Mouse (Mus musculus): ENCODE measurements around the gene Gm48552. TPM values are rescaled to one million over a fixed set of nuclear protein-coding genes. Genes with fewer than 3 reads are reported as not detected.

The Gm48552 gene
- total and polyA plus RNA-seq, 3 experiments, result 0.88 to 1.2 TPM; not detected in 1

DNA sequence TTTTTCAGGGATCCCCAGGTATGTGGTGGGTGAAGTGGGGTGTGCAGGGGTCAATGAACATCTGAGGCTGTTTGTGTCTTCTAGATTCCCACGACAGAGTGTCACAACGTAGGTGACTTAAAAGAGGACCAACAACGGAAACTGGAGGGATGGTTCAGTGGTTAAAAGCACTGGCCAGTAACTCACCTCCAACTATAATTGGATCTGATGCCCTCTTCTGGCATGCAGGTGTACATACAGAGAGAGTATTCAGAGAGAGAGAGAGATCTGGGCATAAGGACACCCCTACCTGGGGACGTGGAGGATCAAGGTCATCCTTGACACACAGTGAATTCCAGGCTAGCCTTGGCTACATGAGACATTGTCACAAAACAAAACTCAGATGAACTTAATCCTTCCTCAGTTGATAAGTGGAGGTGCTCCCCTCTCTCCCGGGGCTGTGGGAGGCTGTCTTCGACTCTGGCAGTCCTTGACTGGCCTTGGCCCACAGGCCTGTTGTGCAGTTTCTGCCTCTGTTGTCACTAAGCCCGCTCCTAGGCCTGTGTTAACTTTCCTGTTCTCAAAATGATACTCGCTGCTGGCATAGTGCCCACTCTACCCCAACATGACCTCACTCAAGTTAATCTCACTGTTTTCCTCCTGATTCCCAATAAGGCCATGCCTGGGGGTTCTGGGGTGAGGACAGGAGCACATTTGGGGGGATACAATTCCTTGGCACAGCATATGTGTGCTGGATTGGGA is 44.2 kb upstream of the Gm48552 start:
- Histone ChIP-seq H3K36me3 (ENCODE audit: control insufficient read depth, insufficient read depth, low read length) (no peaks in the 10 kb centered on the region), H3K4me3 (no peak overlapping the region), H3K27me3 (ENCODE audit: control insufficient read depth, insufficient read depth, low read length) (0 out of 2 replicates have a peak, but pooled peaks cover 2% of the 10 kb centered on the region), H3K27ac (no peak overlapping the region; the same call in 1 of the 2 replicates), H3K4me1 (ENCODE audit: control insufficient read depth, insufficient read depth, low read length) (peaks cover 9% of the 10 kb centered on the region), H3K79me2 (replicated peaks; ENCODE audit: control insufficient read depth, insufficient read depth, low read length) (no peaks in the 10 kb centered on the region; the same call in 1 of the 2 replicates), H3K9ac (ENCODE audit: low read depth, low read length) (no peak overlapping the region)
- TF ChIP-seq CTCF (IDR thresholded peaks at IDR 0.05), result peak; percentile 71
- TF ChIP-seq POLR2A (IDR thresholded peaks at IDR 0.05; ENCODE audit: insufficient read depth, low read depth, low read length), result no peak
- no peak for DNase-seq
- intact Hi-C loops (cut with DNase I), result no loop called here
- WGBS, result 21% methylated on average over 8 of the region's 8 CpGs

DNA sequence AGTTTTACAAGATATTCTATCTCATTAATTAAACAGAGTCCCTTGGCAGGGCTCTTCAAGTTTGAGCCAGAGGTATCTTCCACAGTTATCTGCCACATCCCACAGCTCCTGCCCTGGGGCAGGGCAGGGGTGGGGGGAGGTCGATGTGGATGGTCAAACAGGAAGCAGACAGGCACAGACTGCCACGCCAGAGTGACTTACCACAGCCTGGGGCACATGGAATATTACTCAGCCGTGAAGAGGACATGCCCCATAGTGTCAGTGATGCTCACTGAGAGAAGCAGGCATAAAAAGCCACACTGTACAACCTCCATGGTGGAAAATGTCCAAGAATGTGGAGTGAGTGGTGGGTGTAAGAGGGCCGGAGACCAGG is 43.7 kb upstream of the Gm48552 start:
- DNase-seq, result no peak
- H3K36me3 ChIP-seq (ENCODE audit: control insufficient read depth, insufficient read depth, low read length), result no peaks in the 10 kb centered on the region
- H3K9ac ChIP-seq (ENCODE audit: low read depth, low read length), result no peak overlapping the region
- H3K79me2 ChIP-seq (replicated peaks; ENCODE audit: control insufficient read depth, insufficient read depth, low read length), result no peaks in the 10 kb centered on the region; the same call in 1 of the 2 replicates
- no peak overlapping the region for H3K27ac ChIP-seq
- intact Hi-C loops (cut with DNase I), result no loop called here
- TF ChIP-seq CTCF (IDR thresholded peaks at IDR 0.05) (no peak), EP300 (IDR thresholded peaks at IDR 0.05; ENCODE audit: insufficient read depth, low read depth, low read length) (no peak), POLR2A (IDR thresholded peaks at IDR 0.05; ENCODE audit: insufficient read depth, low read depth, low read length) (no peak)
- H3K4me1 ChIP-seq (ENCODE audit: control insufficient read depth, insufficient read depth, low read length), result peaks cover 9% of the 10 kb centered on the region
- H3K4me3 ChIP-seq, result no peak overlapping the region
- 76% methylated on average over 4 of the region's 4 CpGs for whole genome bisulfite sequencing
- 0 out of 2 replicates have a peak, but pooled peaks cover 2% of the 10 kb centered on the region for H3K27me3 ChIP-seq (ENCODE audit: control insufficient read depth, insufficient read depth, low read length)

DNA sequence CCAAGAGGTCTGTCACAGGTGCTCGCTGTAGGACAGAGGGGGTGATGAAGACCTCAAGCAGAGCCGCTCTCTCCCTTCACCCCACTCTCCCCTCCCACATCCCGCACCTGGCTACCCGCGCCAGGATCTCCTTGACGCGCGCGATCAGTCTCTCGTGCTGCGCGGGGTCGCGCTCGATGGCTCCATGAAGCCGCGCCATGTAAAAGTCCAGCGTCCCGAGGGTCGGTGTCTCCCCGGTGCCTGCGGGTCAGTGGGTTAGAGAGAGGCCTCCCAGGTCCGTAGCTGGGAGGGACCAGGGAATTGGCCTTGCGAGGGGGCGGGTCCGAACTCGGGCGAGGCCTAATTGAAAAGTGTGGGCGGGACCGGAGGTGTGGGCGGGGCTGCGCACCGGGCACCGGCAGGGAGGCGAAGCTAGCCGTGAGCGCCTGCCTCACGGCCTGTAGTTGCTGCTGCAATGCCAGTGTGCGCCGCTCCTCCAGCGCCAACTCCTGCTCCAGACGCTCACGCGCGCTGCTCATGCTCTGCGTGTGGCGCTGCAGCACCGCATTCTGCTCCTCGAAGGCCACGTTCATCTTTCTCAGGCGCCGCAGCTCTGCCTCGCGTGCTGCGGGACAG is 42.2 kb upstream of the Gm48552 start:
- intact Hi-C loops (cut with DNase I), result no loop called here
- Histone ChIP-seq H3K79me2 (replicated peaks; ENCODE audit: control insufficient read depth, insufficient read depth, low read length) (no peaks in the 10 kb centered on the region; the same call in 1 of the 2 replicates), H3K36me3 (ENCODE audit: control insufficient read depth, insufficient read depth, low read length) (no peaks in the 10 kb centered on the region), H3K4me1 (ENCODE audit: control insufficient read depth, insufficient read depth, low read length) (peaks cover 9% of the 10 kb centered on the region), H3K27ac (no peak overlapping the region), H3K9ac (ENCODE audit: low read depth, low read length) (no peak overlapping the region), H3K4me3 (no peak overlapping the region), H3K27me3 (ENCODE audit: control insufficient read depth, insufficient read depth, low read length) (0 out of 2 replicates have a peak, but pooled peaks cover 2% of the 10 kb centered on the region)
- TF ChIP-seq EP300 (IDR thresholded peaks at IDR 0.05; ENCODE audit: insufficient read depth, low read depth, low read length) (no peak), POLR2A (IDR thresholded peaks at IDR 0.05; ENCODE audit: insufficient read depth, low read depth, low read length) (no peak), CTCF (IDR thresholded peaks at IDR 0.05) (no peak)
- WGBS, result 59% methylated on average over 55 of the region's 55 CpGs
- peak in 1 of 2 experiments; percentile 50 for DNase-seq

DNA sequence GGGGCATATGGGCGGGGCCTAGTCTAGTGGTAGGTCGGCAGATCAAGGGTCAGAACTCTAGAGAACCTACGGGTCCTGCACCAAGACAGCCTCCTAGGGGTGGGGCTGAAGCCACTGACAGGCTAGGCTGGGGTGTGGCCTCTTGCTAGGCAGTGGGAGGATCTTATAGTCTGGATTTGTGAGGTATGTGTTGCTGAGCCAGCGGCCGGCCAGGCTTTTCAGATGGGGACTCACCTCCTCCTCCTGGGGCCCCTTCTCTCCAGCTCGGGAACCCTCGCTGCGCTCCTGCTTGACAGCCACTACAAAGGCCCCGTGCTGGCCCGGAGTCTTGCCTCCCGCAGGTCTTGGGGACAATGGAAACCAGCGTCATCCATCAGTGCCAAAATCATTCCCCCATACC is 39.7 kb upstream of the Gm48552 start:
- Histone ChIP-seq H3K27me3 (ENCODE audit: control insufficient read depth, insufficient read depth, low read length) (no peaks in the 10 kb centered on the region), H3K4me3 (peak overlapping the region; percentile 97), H3K9ac (ENCODE audit: low read depth, low read length) (peak overlapping the region; percentile 99; the same call in 1 of the 2 replicates), H3K79me2 (replicated peaks; ENCODE audit: control insufficient read depth, insufficient read depth, low read length) (no peaks in the 10 kb centered on the region), H3K4me1 (ENCODE audit: control insufficient read depth, insufficient read depth, low read length) (peaks cover 8% of the 10 kb centered on the region), H3K36me3 (ENCODE audit: control insufficient read depth, insufficient read depth, low read length) (no peaks in the 10 kb centered on the region), H3K27ac (peak overlapping the region; percentile 96)
- WGBS, result 17% methylated on average over 12 of the region's 12 CpGs
- DNase-seq, result peak; percentile 52
- no peak for TF ChIP-seq POLR2A (IDR thresholded peaks at IDR 0.05; ENCODE audit: insufficient read depth, low read depth, low read length)
- no peak for TF ChIP-seq CTCF (IDR thresholded peaks at IDR 0.05)
- TF ChIP-seq EP300 (IDR thresholded peaks at IDR 0.05; ENCODE audit: insufficient read depth, low read depth, low read length), result no peak
- intact Hi-C loops (cut with DNase I), result no loop called here

DNA sequence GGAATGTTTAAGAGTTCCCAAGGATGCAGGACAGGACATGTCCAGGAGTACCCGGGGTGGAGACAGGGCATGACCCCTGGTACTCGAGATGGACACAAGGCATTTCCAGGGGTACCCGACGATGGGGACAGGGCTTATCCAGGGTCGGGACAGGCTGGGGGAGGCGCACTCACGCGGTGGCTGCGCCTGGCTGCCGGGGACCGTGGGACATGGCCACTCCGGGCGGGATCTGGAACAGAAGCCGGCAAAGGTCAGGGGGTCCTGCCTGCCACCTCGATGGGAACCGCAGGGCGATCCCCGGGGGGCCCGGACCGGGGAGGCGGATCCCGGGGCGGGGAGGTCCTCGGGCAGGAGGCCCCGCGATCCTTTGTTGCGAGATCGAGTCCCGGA is 38.8 kb upstream of the Gm48552 start:
- H3K27ac ChIP-seq, result peak overlapping the region; percentile 96
- no peak for DNase-seq
- H3K4me3 ChIP-seq, result peak overlapping the region; percentile 97
- under 1% methylated on average over 29 of the region's 29 CpGs for WGBS
- peak overlapping the region; percentile 99 for H3K9ac ChIP-seq (ENCODE audit: low read depth, low read length)
- no peaks in the 10 kb centered on the region for H3K27me3 ChIP-seq (ENCODE audit: control insufficient read depth, insufficient read depth, low read length)
- no peaks in the 10 kb centered on the region for H3K36me3 ChIP-seq (ENCODE audit: control insufficient read depth, insufficient read depth, low read length)
- H3K4me1 ChIP-seq (ENCODE audit: control insufficient read depth, insufficient read depth, low read length), result peaks cover 3% of the 10 kb centered on the region; the same call in 1 of the 2 replicates
- TF ChIP-seq EP300 (IDR thresholded peaks at IDR 0.05; ENCODE audit: insufficient read depth, low read depth, low read length), result no peak
- TF ChIP-seq CTCF (IDR thresholded peaks at IDR 0.05), result no peak
- TF ChIP-seq POLR2A (IDR thresholded peaks at IDR 0.05; ENCODE audit: insufficient read depth, low read depth, low read length), result no peak
- intact Hi-C loops (cut with DNase I), result loop anchor here (2.0 kb wide), 2 partner anchors 27 to 29 kb away; partner anchors contain the start of gene Cactin
- no peaks in the 10 kb centered on the region for H3K79me2 ChIP-seq (replicated peaks; ENCODE audit: control insufficient read depth, insufficient read depth, low read length)

Measured in heart, adult 2 months (tissue).